Mouse (Mus musculus) brain, embryonic 14.5 days (tissue): ENCODE data around the gene Olfr48.

Experiments used
- CTCF ChIP-seq: fragments of 200-500 bp; IDR thresholded peaks from 2 replicates; pipeline ENCODE4 v1.5.1; 2012; ENCODE audit warnings: inconsistent platforms, mild to moderate bottlenecking, moderate library complexity, borderline replicate concordance; ENCODE audit not compliant: insufficient read depth, insufficient read length; ENCODE audit errors: extremely low read depth
- POLR2A ChIP-seq: fragments of 200-500 bp; IDR thresholded peaks from 2 replicates; pipeline ENCODE4 v1.6.1; 2012; ENCODE audit warnings: mild to moderate bottlenecking, inconsistent platforms, borderline replicate concordance; ENCODE audit not compliant: poor library complexity, insufficient read depth, insufficient read length, severe bottlenecking; ENCODE audit errors: extremely low read depth

DNA sequence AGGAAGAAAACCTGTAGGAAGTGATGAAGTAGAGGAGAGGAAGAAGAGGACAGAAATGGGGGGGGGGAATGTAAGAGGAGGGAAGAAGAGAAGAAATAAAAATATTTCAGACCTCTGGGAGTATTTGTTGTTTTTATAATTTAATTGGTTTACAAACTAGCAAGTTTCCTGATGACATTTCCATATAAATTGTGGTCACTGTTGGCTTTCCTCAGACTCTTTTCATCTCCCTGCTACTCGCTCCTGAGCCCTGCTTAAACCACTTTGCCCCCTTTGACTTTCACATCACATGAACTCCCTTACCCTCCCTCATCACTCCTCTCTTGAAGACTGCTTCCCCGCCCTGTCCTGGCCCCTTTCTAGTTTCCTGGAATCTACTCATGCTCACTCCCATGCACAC lies 6.5 kb downstream of the Olfr48 start, which contains the start of gene Olfr1256:
- TF ChIP-seq CTCF (no peak), POLR2A (no peak)
